Mouse (Mus musculus) kidney, embryonic 14.5 days (tissue): ENCODE measurements around the gene Scnm1. TPM values are rescaled to one million over a fixed set of nuclear protein-coding genes. Genes with fewer than 3 reads are reported as not detected.
A peak's percentile ranks its signal among the peaks of the same experiment; 100 is the strongest.
"Not testable (repeated sequence)": the region's sequence is repeated elsewhere in the genome, so short reads cannot be mapped to it uniquely, and the experiment has no call there.

Source experiments
- ATAC-seq: fragments of 200-750 bp; cut with Nextera tagmentation; 2 replicates; pipeline ENCODE4 v1.8.0; 2017; ENCODE audit warnings: moderate number of reproducible peaks, mild to moderate bottlenecking, moderate TSS enrichment, moderate library complexity; ENCODE audit not compliant: low FRiP score, low TSS enrichment
- H3K27ac ChIP-seq: fragments of 300-500 bp; sonication (generic); 2 replicates; pipeline ENCODE4 v1.5.1; 2014; ENCODE audit warnings: low read depth, mild to moderate bottlenecking, low read length, moderate library complexity, mixed read lengths
- H3K27me3 ChIP-seq: fragments of 300-500 bp; sonication (generic); 2 replicates; pipeline ENCODE4 v1.6.1; 2014; ENCODE audit warnings: mild to moderate bottlenecking, low read length; ENCODE audit not compliant: control insufficient read depth, insufficient read depth
- H3K36me3 ChIP-seq: fragments of 300-500 bp; sonication (generic); 2 replicates; pipeline ENCODE4 v1.6.1; 2014; ENCODE audit warnings: low read length, mixed read lengths; ENCODE audit not compliant: control insufficient read depth, insufficient read depth
- H3K4me1 ChIP-seq: fragments of 300-500 bp; sonication (generic); 2 replicates; pipeline ENCODE4 v1.6.1; 2014; ENCODE audit warnings: low read length, mixed read lengths; ENCODE audit not compliant: control insufficient read depth, insufficient read depth
- H3K4me2 ChIP-seq: fragments of 300-500 bp; sonication (generic); replicated peaks from 2 replicates; pipeline ENCODE4 v1.6.1; 2014; ENCODE audit warnings: low read depth, mild to moderate bottlenecking, low read length
- H3K4me3 ChIP-seq: fragments of 300-500 bp; sonication (generic); 2 replicates; pipeline ENCODE4 v1.5.1; 2014; ENCODE audit warnings: mild to moderate bottlenecking, low read length
- H3K9ac ChIP-seq: fragments of 300-500 bp; sonication (generic); 2 replicates; pipeline ENCODE4 v1.6.1; 2014; ENCODE audit warnings: low read depth, mild to moderate bottlenecking, low read length, moderate library complexity
- H3K9me3 ChIP-seq: fragments of 300-500 bp; sonication (generic); 2 replicates; pipeline ENCODE4 v1.6.1; 2016; ENCODE audit warnings: low read length; ENCODE audit not compliant: control insufficient read depth
- WGBS: fragments of 180-500 bp; shearing (Covaris S2); extraction: QIAGEN DNeasy Blood & Tissue Kit; methylation state at CpG from one replicate; pipeline ENCODE4 v1.1.7; 2014; 5-methylcytosine and 5-hydroxymethylcytosine counted together
- microRNA-seq: library from miRNA; unstranded; fragments of <30 nt; microRNA quantifications from one replicate; pipeline ENCODE4, GENCODE M21; 2016
- polyA plus RNA-seq: library from polyadenylated mRNA; unstranded; fragments of >200 nt; fragmentation: Nextera tagmentation; extraction: Ambion mirVana; gene quantifications from 2 replicates; pipeline ENCODE4 v1.2.1, GENCODE M21; 2014

Gene Scnm1
- polyA plus RNA-seq, 1 experiment from 2014 or later = 69.6 TPM

GRCm38 (mm10) chr3:95107308-95107707, 26.5 kb downstream of the Scnm1 start:
- not testable (repeated sequence) for H3K9me3 ChIP-seq, H3K36me3 ChIP-seq, ATAC-seq, H3K27ac ChIP-seq, H3K27me3 ChIP-seq
- Histone ChIP-seq H3K4me2 (peak overlapping the region; percentile 61), H3K9ac (0 out of 2 replicates have a peak overlapping the region, but pooled peaks have one; percentile 45), H3K4me3 (peak overlapping the region; percentile 98), H3K4me1 (peaks cover 11% of the 10 kb centered on the region)

DNA sequence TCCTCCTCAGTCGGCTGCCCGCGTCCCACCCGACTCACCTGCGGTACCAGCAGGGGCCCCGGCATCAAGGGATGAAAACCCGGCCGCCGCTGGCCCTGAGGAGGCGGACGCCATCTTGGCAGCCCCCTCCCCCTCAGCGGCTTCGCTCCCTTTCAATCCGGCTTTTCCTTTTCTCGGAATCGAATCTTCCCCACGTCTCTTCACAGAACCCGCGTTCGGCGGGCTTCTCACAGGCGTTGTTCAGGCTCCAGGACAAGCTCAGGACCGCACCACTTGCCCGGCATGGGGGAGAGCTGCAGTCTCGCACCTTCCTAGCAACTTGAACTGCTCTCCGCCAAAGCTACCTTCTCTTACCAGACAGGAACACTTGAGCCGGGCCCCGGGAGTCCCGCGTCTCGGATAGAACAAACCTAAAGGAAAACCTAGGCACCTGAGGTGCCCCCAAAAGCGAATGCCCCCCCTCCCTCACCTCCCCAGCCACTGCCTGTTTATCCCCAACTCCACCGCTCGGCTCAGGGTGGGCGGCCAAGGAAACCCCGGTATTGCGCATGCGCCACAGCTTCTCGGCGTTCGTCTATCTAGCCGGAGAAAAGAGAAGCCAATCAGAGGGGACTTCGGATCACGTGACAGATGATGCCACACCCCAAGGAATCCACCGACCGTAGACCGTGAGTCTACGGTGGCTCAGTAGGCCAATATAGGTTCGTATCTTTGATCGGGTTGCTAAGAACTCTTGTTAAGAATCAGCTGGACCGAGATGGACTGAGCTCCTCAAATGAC, 27.3 kb downstream of the Scnm1 start, which contains the start of gene Pip5k1a:
Pip5k1a (minus strand) TSS at position 593 of the 780 bp plus-strand sequence.
- H3K4me3 ChIP-seq = peak within 1 kb of the TSS; percentile 98
- peaks cover 3% of the 10 kb centered on the region; the same call in 1 of the 2 replicates for H3K36me3 ChIP-seq
- peaks cover 8% of the 10 kb centered on the region for H3K4me1 ChIP-seq
- H3K9me3 ChIP-seq = no peaks in the 10 kb centered on the region
- H3K4me2 ChIP-seq = peak within 1 kb of the TSS; percentile 77
- ATAC-seq = peak; percentile 91
- peak within 1 kb of the TSS; percentile 89 for H3K9ac ChIP-seq
- H3K27me3 ChIP-seq = no peaks in the 10 kb centered on the region
- peak within 1 kb of the TSS; percentile 68 for H3K27ac ChIP-seq
- WGBS = under 1% methylated on average over 51 of the region's 51 CpGs

GRCm38 (mm10) chr3:95105586-95106337, 28.0 kb downstream of the Scnm1 start:
- H3K9ac ChIP-seq = peak overlapping the region; percentile 89
- peak overlapping the region; percentile 98 for H3K4me3 ChIP-seq
- H3K4me2 ChIP-seq = peak overlapping the region; percentile 77
- no peaks in the 10 kb centered on the region for H3K27me3 ChIP-seq
- peaks cover 8% of the 10 kb centered on the region for H3K4me1 ChIP-seq
- H3K9me3 ChIP-seq = no peaks in the 10 kb centered on the region
- peak overlapping the region; percentile 68; the same call in 1 of the 2 replicates for H3K27ac ChIP-seq
- 0% methylated on average over 16 of the region's 16 CpGs for WGBS
- ATAC-seq = no peak
- peaks cover 4% of the 10 kb centered on the region; the same call in 1 of the 2 replicates for H3K36me3 ChIP-seq

- no peaks in the 10 kb centered on the region for H3K9me3 ChIP-seq
- no peak for ATAC-seq
- H3K4me3 ChIP-seq = peak overlapping the region; percentile 98
- no peak overlapping the region for H3K27ac ChIP-seq
- H3K27me3 ChIP-seq = no peaks in the 10 kb centered on the region
- peak overlapping the region; percentile 89; the same call in 1 of the 2 replicates for H3K9ac ChIP-seq
- peaks cover 5% of the 10 kb centered on the region; the same call in 1 of the 2 replicates for H3K36me3 ChIP-seq
- peak overlapping the region; percentile 77 for H3K4me2 ChIP-seq
- H3K4me1 ChIP-seq = peaks cover 8% of the 10 kb centered on the region
- 65% methylated on average over 4 of the region's 4 CpGs for WGBS
These were observed 28.7 kb downstream of the Scnm1 start for GRCm38 (mm10) chr3:95105121-95105520.

DNA sequence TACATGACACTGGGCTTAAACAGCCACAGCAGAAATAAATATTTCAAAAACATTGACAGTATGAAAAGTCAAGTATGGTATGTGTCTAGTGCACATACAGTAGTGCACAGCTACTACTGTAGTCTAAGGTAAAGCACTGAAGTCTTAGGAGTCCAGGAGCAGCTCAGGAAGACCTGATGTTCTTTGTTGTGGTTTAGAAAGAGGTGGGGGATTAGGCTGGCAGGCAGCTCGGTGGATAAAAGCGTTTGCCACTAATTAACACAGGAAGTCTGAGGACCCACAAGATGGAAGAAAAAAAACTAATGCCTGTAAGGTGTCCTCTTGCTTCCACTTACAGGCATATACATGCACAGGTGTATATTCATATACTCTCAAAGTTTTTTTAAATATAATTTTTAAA, 33.0 kb downstream of the Scnm1 start:
- no peaks in the 10 kb centered on the region for H3K27me3 ChIP-seq
- no peak overlapping the region for H3K27ac ChIP-seq
- no peak for ATAC-seq
- H3K4me3 ChIP-seq = no peak overlapping the region
- no peak overlapping the region for H3K4me2 ChIP-seq
- no peak overlapping the region for H3K9ac ChIP-seq
- H3K4me1 ChIP-seq = peaks cover 8% of the 10 kb centered on the region
- H3K9me3 ChIP-seq = no peaks in the 10 kb centered on the region
- 31% methylated on average over 2 of the region's 2 CpGs for WGBS
- H3K36me3 ChIP-seq = peaks cover 9% of the 10 kb centered on the region; the same call in 1 of the 2 replicates

DNA sequence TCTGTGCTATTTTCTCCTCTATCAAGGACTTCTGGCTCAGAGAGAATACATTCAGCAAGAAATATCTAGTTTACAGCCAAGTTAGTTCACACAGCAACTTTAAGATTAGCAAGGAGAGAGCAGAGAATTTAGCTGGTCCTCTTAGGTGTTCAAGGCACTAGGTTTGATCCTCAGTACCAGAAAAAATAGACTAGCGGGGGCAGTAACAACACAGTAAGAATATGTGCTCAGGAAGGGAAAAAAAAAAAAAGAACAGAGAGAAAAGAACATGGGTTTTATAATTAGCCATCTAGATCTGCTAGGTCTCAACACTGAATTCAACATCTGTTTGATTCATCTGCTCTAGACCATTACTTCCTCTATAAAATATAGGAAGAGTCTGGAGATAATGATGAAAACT, 45.7 kb downstream of the Scnm1 start:
- 100% methylated on average over 1 of the region's 1 CpGs for WGBS
- ATAC-seq = no peak
- no peaks in the 10 kb centered on the region for H3K27me3 ChIP-seq
- H3K4me2 ChIP-seq = no peak overlapping the region
- no peaks in the 10 kb centered on the region for H3K9me3 ChIP-seq
- H3K36me3 ChIP-seq = no peaks in the 10 kb centered on the region; the same call in 1 of the 2 replicates
- H3K4me3 ChIP-seq = no peak overlapping the region
- 0 out of 2 replicates have a peak, but pooled peaks cover 3% of the 10 kb centered on the region for H3K4me1 ChIP-seq
- H3K9ac ChIP-seq = no peak overlapping the region
- H3K27ac ChIP-seq = no peak overlapping the region

Small RNAs within 50 kb of the gene (microRNA-seq; reads per million reads assigned to microRNA genes)
- gene Mir8099-1 = not detected

Other genes with a start within 250 kb of the Scnm1 start
- 355 and 392 TPM in 2 replicates for gene Psmb4, start 247.1 kb downstream of the Scnm1 start, polyA plus RNA-seq
- 35.6 and 40.0 TPM in 2 replicates for gene Selenbp1, start 201.0 kb downstream of the Scnm1 start, polyA plus RNA-seq
- 8.7 and 13.0 TPM in 2 replicates for gene Rfx5, start 179.9 kb downstream of the Scnm1 start, polyA plus RNA-seq
- gene Pi4kb, start 159.3 kb downstream of the Scnm1 start, polyA plus RNA-seq = 22.6 and 25.7 TPM in 2 replicates
- gene Zfp687, start 118.6 kb downstream of the Scnm1 start, polyA plus RNA-seq = 28.7 and 38.1 TPM in 2 replicates
- 261 and 286 TPM in 2 replicates for gene Psmd4, start 91.4 kb downstream of the Scnm1 start, polyA plus RNA-seq
- 16.9 and 22.8 TPM in 2 replicates for gene Pip5k1a, start 27.1 kb downstream of the Scnm1 start, polyA plus RNA-seq
- gene Vps72, start 23.0 kb downstream of the Scnm1 start, polyA plus RNA-seq = 182 and 190 TPM in 2 replicates
- gene Tmod4, start 9.5 kb downstream of the Scnm1 start, polyA plus RNA-seq = 1.5 and 1.7 TPM in 2 replicates
- 6.9 and 9.1 TPM in 2 replicates for gene Lysmd1, start 77 bp upstream of the Scnm1 start, polyA plus RNA-seq
- gene Tnfaip8l2, start 8.3 kb upstream of the Scnm1 start, polyA plus RNA-seq = 2.1 TPM in 2 replicates
- gene Sema6c, start 26.4 kb upstream of the Scnm1 start, polyA plus RNA-seq = 5.3 and 5.8 TPM in 2 replicates
- gene Gabpb2, start 83.9 kb upstream of the Scnm1 start, polyA plus RNA-seq = 9.7 and 15.4 TPM in 2 replicates
- 109 and 113 TPM in 2 replicates for gene Cdc42se1, start 94.7 kb upstream of the Scnm1 start, polyA plus RNA-seq
- 18.5 and 19.1 TPM in 2 replicates for gene Mllt11, start 98.2 kb upstream of the Scnm1 start, polyA plus RNA-seq
- 0.19 and 0.57 TPM in 2 replicates for gene Gm128, start 107.6 kb upstream of the Scnm1 start, polyA plus RNA-seq
- gene Bnipl, start 117.2 kb upstream of the Scnm1 start, polyA plus RNA-seq = 2.1 and 2.4 TPM in 2 replicates
- 33.0 and 40.9 TPM in 2 replicates for gene Mindy1, start 147.3 kb upstream of the Scnm1 start, polyA plus RNA-seq
- gene Prune1, start 148.1 kb upstream of the Scnm1 start, polyA plus RNA-seq = 15.4 and 22.1 TPM in 2 replicates
- 3.7 and 4.3 TPM in 2 replicates for gene Anxa9, start 173.2 kb upstream of the Scnm1 start, polyA plus RNA-seq
- gene Cers2, start 180.8 kb upstream of the Scnm1 start, polyA plus RNA-seq = 103 and 154 TPM in 2 replicates
- 30.2 and 56.5 TPM in 2 replicates for gene Setdb1, start 223.2 kb upstream of the Scnm1 start, polyA plus RNA-seq